Comparison of ENCODE assay signal across 14 mouse cellular contexts in the genomic region with DNA sequence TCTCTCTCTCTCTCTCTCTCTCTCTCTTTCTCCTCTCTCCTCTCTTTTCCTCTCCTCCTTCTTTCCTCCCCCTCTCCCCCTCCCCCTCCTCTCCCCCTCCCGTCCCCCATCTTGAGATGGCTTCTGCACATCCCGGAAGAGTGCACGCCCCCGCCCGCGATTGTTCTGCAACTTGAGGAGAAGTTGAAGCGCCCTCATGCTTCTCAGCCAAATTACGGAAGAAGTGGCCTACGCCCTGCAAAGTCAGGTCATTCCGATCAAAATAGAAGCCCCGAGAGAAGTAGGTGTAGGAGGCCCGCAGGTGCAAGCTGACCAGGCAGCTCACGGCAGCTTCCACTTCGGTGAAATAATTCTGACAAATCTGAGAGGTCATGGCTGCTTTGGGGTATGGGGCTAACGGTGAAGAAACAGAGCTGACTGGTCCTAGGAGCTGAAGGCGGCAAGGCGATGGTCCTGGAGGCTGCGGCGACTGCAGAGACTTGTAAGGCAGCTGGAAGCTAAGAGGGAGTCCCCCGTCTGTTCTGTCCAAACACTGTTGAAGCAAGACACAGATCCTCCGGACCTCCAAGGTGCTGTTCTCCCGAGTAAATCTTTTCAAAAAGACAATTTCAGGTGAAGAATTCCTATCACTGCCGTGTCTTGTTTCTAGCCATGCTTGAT.
"Had no signal": no experiment of that assay in that cellular context is flagged by ENCODE, and none has a peak within 500 bp of the region (broad histone marks: within the 10 kb centered on the region; RNA-seq: fewer than 3 reads in every experiment).

No protein-coding gene starts in this region.

- ATAC-seq: lung, postnatal 0 days; midbrain, embryonic 15.5 days had no signal

- DNase-seq: kidney, postnatal 25 days; layer of hippocampus, adult 9-11 months; layer of hippocampus, postnatal 36 days; liver, embryonic 13.5 days; lung, embryonic 14.5 days; lung, postnatal 36 days; right cerebral cortex, adult 18-20 months; right cerebral cortex, postnatal 14 days; right cerebral cortex, postnatal 4 days; thymus, adult 2 months; thymus, postnatal 14 days; thymus, postnatal 4 days had no signal
